Mouse (Mus musculus): ENCODE results near the gene Slc30a2. TPM values are rescaled to one million over a fixed set of nuclear protein-coding genes. Genes with fewer than 3 reads are reported as not detected.
A peak's percentile ranks its signal among the peaks of the same experiment; 100 is the strongest.

Gene Slc30a2
- total and polyA plus RNA-seq, 2 experiments from 2014 or later, result 0.18 TPM; not detected in 1

DNA sequence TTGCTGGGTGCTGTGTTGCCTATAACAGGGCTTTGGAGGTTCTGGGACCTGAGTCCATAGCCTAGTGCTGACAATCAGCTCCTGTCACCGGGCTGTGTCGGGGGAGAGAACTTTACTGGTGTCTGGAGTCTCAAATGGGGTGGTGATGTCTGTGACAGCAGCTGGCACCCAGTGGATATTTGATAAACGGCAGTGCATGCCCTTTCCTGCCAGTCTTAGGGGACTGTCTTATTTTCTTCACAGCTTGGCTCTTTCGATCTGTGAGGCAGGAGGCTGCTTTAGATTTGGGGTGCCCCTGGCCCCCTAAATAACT lies 43.5 kb upstream of the Slc30a2 start:
- no peaks in the 10 kb centered on the region for H3K27me3 ChIP-seq (ENCODE audit: insufficient read depth, low read length)
- no peaks in the 10 kb centered on the region for H3K36me3 ChIP-seq (ENCODE audit: insufficient read depth, low read length)
- H3K4me3 ChIP-seq (ENCODE audit: low read length), result no peak overlapping the region
- 53% methylated on average over 4 of the region's 4 CpGs for WGBS
- H3K27ac ChIP-seq, result no peak overlapping the region
- H3K4me2 ChIP-seq (ENCODE audit: low read depth, low read length), result no peak overlapping the region
- no peak overlapping the region for H3K9ac ChIP-seq (replicated peaks; ENCODE audit: low read length)
- ATAC-seq, result no peak
- TF ChIP-seq CTCF (IDR thresholded peaks at IDR 0.05; ENCODE audit: low read depth), result no peak
- no peaks in the 10 kb centered on the region for H3K4me1 ChIP-seq (ENCODE audit: insufficient read depth, low read length)
- no peak for DNase-seq (ENCODE audit: low spot score)
- no peaks in the 10 kb centered on the region for H3K9me3 ChIP-seq (ENCODE audit: low read length)

DNA sequence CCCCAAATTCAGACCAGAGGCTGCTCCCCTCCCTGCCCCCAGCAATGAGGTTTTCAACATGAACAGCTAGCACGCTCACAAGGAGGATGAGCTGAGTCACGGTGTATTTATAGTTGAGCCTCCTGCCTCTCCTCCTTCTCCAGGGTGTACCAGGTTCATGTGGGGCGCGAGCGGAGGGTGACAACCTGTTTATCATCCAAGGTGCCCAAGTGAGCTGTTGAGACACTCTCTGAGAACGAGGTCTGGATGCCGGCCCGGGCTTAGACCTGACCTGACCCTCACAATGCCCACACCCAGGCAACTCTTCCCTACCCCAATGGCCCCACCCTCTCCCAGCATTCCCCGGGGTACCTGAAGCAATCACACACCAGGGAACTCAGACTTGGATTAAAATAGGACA lies 42.7 kb upstream of the Slc30a2 start:
- Histone ChIP-seq H3K4me3 (ENCODE audit: low read length) (no peak overlapping the region), H3K4me1 (ENCODE audit: insufficient read depth, low read length) (no peaks in the 10 kb centered on the region), H3K9ac (replicated peaks; ENCODE audit: low read length) (no peak overlapping the region), H3K9me3 (ENCODE audit: low read length) (no peaks in the 10 kb centered on the region), H3K4me2 (ENCODE audit: low read depth, low read length) (no peak overlapping the region), H3K36me3 (ENCODE audit: insufficient read depth, low read length) (no peaks in the 10 kb centered on the region), H3K27me3 (ENCODE audit: insufficient read depth, low read length) (no peaks in the 10 kb centered on the region), H3K27ac (no peak overlapping the region)
- DNase-seq (ENCODE audit: low spot score) (no peak), ATAC-seq (no peak)
- WGBS, result 72% methylated on average over 9 of the region's 9 CpGs
- no peak for TF ChIP-seq CTCF (IDR thresholded peaks at IDR 0.05; ENCODE audit: low read depth)

DNA sequence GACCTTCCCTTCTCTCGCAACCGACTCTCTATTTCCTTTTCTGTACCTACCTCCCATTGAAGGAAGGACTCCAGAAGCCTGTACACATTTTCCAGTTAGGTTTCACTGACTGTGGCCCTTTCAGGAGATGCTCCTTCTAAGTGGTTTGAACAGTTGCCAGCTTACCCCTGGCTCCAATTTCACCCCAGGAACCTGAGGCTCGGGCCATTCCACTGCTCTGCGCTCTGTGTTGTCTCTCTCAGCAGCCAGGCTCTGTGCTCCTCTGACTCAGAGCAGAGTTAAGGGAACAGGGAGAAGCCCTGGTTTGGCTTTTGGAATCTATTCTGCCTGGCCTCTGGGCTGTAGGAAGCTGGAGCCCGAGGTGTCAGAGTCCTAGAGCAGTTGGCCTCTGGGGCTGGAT lies 40.9 kb upstream of the Slc30a2 start:
- Histone ChIP-seq H3K4me2 (ENCODE audit: low read depth, low read length) (no peak overlapping the region), H3K9me3 (ENCODE audit: low read length) (no peaks in the 10 kb centered on the region), H3K9ac (replicated peaks; ENCODE audit: low read length) (no peak overlapping the region), H3K27ac (no peak overlapping the region), H3K36me3 (ENCODE audit: insufficient read depth, low read length) (no peaks in the 10 kb centered on the region), H3K4me1 (ENCODE audit: insufficient read depth, low read length) (no peaks in the 10 kb centered on the region), H3K4me3 (ENCODE audit: low read length) (no peak overlapping the region), H3K27me3 (ENCODE audit: insufficient read depth, low read length) (no peaks in the 10 kb centered on the region)
- TF ChIP-seq CTCF (IDR thresholded peaks at IDR 0.05; ENCODE audit: low read depth), result no peak
- ATAC-seq (no peak), DNase-seq (ENCODE audit: low spot score) (no peak)
- WGBS, result 80% methylated on average over 4 of the region's 5 CpGs

DNA sequence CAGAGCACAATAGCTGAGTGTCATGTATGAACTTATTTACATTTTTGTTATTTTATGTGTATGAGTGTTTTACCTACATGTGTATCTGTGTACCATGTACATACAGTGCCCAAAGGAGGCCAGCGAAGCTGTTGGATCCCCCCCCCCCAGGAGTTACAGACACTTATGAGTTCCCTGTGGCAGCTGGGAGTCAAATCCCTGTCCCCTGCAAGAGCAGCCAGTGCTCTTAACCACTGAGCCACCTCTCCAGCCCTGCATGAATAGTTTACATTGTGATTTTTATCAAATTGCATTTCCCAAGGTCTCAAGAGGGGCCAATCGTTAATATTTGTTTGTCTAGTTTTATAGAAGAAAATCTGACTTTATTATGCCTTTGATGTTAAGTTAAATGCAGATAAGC lies 36.0 kb upstream of the Slc30a2 start:
- DNase-seq (ENCODE audit: low spot score) (no peak), ATAC-seq (no peak)
- Histone ChIP-seq H3K27me3 (ENCODE audit: insufficient read depth, low read length) (no peaks in the 10 kb centered on the region), H3K4me1 (ENCODE audit: insufficient read depth, low read length) (no peaks in the 10 kb centered on the region), H3K4me2 (ENCODE audit: low read depth, low read length) (peak overlapping the region; percentile 38), H3K27ac (no peak overlapping the region), H3K9me3 (ENCODE audit: low read length) (no peaks in the 10 kb centered on the region), H3K36me3 (ENCODE audit: insufficient read depth, low read length) (no peaks in the 10 kb centered on the region), H3K9ac (replicated peaks; ENCODE audit: low read length) (no peak overlapping the region), H3K4me3 (ENCODE audit: low read length) (no peak overlapping the region)
- TF ChIP-seq CTCF (IDR thresholded peaks at IDR 0.05; ENCODE audit: low read depth), result no peak
- 71% methylated on average over 2 of the region's 2 CpGs for WGBS

DNA sequence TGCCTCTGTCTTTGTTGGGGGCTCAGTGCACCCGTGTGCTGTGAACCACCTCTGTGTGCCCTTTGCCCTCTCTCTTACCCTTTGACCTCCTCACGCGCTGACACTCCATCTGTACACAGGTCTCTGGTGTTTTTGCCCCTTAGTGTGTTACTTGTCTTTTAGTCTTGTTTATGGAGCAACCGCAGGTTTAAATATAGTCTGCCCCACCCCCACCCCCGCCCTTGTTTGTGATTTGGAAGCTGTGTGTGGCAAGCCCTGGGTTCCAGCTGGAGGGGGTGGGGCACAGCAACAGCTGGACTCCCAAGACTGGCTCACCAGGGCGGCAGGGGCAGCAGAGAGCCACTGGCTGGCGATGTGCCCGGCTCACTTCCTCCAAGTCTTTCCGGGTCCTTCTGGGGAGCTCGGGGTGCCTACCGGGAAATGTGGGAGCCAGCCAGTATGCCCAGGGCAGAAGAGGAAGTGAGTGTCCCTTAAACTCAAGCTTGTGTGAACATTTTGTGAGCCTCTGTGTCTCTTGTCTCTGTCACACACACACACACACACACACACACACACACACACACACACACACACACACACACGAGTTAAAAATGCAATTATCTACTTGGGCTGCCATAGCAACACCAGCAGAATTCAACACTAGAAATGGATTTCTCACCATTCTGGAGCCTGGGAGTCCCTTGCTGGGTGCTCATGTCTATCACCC lies 35.5 kb upstream of the Slc30a2 start:
- ATAC-seq, result peak; percentile 72
- peak; percentile 74 for DNase-seq (ENCODE audit: low spot score)
- Histone ChIP-seq H3K27ac (0 out of 2 replicates have a peak overlapping the region, but pooled peaks have one; percentile 11), H3K4me1 (ENCODE audit: insufficient read depth, low read length) (no peaks in the 10 kb centered on the region), H3K4me2 (ENCODE audit: low read depth, low read length) (peak overlapping the region; percentile 38), H3K27me3 (ENCODE audit: insufficient read depth, low read length) (no peaks in the 10 kb centered on the region), H3K9me3 (ENCODE audit: low read length) (no peaks in the 10 kb centered on the region), H3K36me3 (ENCODE audit: insufficient read depth, low read length) (no peaks in the 10 kb centered on the region), H3K4me3 (ENCODE audit: low read length) (no peak overlapping the region), H3K9ac (replicated peaks; ENCODE audit: low read length) (no peak overlapping the region)
- 12% methylated on average over 12 of the region's 12 CpGs for WGBS
- TF ChIP-seq CTCF (IDR thresholded peaks at IDR 0.05; ENCODE audit: low read depth), result peak; percentile 61

DNA sequence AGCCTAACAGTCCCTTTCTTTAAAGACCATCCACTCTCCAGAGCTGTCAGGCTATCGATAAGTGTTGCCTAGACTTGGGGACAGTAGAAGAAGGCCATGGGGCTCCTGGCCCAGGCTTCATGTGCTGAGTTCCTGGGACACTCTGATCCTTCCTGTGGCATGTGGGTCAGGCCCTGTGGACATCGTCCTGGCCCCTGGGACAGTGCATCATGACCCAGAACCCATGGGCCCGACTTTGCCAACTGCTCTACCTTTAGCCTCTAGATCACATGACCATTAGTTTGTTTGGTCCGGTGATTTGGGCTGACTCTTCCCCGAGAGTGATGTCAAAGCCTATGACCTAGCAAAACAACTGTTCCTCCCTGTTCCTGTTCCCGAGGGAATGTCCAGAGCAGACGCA lies 32.9 kb upstream of the Slc30a2 start:
- no peak for ATAC-seq
- H3K27ac ChIP-seq, result no peak overlapping the region
- no peak for TF ChIP-seq CTCF (IDR thresholded peaks at IDR 0.05; ENCODE audit: low read depth)
- no peaks in the 10 kb centered on the region for H3K27me3 ChIP-seq (ENCODE audit: insufficient read depth, low read length)
- H3K9ac ChIP-seq (replicated peaks; ENCODE audit: low read length), result no peak overlapping the region
- 85% methylated on average over 7 of the region's 7 CpGs for WGBS
- H3K4me2 ChIP-seq (ENCODE audit: low read depth, low read length), result no peak overlapping the region
- H3K9me3 ChIP-seq (ENCODE audit: low read length), result no peaks in the 10 kb centered on the region
- no peak for DNase-seq (ENCODE audit: low spot score)
- no peaks in the 10 kb centered on the region for H3K36me3 ChIP-seq (ENCODE audit: insufficient read depth, low read length)
- H3K4me3 ChIP-seq (ENCODE audit: low read length), result no peak overlapping the region
- H3K4me1 ChIP-seq (ENCODE audit: insufficient read depth, low read length), result no peaks in the 10 kb centered on the region

DNA sequence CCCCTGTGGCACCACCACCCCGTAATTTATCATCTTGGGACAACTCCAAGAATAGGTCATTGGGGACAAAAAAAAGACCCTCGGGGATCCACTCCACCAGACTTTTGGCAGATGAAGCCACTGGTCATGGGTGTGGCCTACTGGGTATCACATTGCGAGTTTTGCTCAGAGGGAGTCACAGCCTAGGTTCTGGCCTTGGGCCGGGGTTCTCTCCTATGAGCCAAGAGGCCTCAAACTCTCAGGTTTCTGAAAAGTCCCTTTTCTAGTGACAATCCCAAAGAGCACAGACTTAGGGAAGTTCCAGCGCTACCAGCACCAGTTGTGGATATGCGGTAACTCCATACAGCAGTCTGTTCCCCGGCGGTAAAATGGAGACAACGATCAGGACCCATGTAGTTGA lies 32.3 kb upstream of the Slc30a2 start:
- H3K4me3 ChIP-seq (ENCODE audit: low read length), result no peak overlapping the region
- no peaks in the 10 kb centered on the region for H3K36me3 ChIP-seq (ENCODE audit: insufficient read depth, low read length)
- no peak overlapping the region for H3K27ac ChIP-seq
- DNase-seq (ENCODE audit: low spot score) (no peak), ATAC-seq (no peak)
- H3K4me1 ChIP-seq (ENCODE audit: insufficient read depth, low read length), result no peaks in the 10 kb centered on the region
- no peak for TF ChIP-seq CTCF (IDR thresholded peaks at IDR 0.05; ENCODE audit: low read depth)
- no peaks in the 10 kb centered on the region for H3K27me3 ChIP-seq (ENCODE audit: insufficient read depth, low read length)
- H3K9me3 ChIP-seq (ENCODE audit: low read length), result no peaks in the 10 kb centered on the region
- WGBS, result 87% methylated on average over 9 of the region's 9 CpGs
- no peak overlapping the region for H3K4me2 ChIP-seq (ENCODE audit: low read depth, low read length)
- no peak overlapping the region for H3K9ac ChIP-seq (replicated peaks; ENCODE audit: low read length)
